Mouse (Mus musculus): ENCODE measurements around the gene Lamc1. TPM values are rescaled to one million over a fixed set of nuclear protein-coding genes. Genes with fewer than 3 reads are reported as not detected.

Gene Lamc1
- polyA plus RNA-seq, 1 experiment from 2014 or later, result 14.5 TPM

DNA sequence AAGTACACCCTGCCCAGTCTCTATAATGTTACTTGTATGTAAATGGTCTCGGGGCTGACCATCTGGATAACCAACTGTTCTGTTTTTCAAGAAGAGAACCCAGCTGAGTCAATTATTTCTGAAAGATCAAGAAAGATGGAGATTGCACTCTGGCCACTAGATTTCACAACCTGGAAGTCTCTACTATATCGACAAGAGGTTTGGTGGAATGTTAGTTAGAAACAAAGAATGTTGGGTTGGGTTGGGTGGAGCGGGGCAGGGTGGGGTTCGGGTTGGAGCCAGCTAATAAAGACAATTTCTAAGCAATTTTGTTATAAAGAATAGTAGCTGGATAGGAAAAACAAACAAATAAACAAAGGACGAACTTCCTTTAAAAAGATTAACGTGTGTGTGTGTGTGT is 62.9 kb downstream of the Lamc1 start:
- Histone ChIP-seq H3K9me3 (no peaks in the 10 kb centered on the region), H3K4me3 (no peak overlapping the region), H3K9ac (replicated peaks) (no peak overlapping the region), H3K4me2 (replicated peaks) (no peak overlapping the region), H3K27ac (replicated peaks) (no peak overlapping the region), H3K4me1 (peaks cover 30% of the 10 kb centered on the region), H3K36me3 (no peaks in the 10 kb centered on the region), H3K27me3 (no peaks in the 10 kb centered on the region)
- WGBS, result 80% methylated on average over 6 of the region's 6 CpGs
- no peak for ATAC-seq (replicated peaks)

DNA sequence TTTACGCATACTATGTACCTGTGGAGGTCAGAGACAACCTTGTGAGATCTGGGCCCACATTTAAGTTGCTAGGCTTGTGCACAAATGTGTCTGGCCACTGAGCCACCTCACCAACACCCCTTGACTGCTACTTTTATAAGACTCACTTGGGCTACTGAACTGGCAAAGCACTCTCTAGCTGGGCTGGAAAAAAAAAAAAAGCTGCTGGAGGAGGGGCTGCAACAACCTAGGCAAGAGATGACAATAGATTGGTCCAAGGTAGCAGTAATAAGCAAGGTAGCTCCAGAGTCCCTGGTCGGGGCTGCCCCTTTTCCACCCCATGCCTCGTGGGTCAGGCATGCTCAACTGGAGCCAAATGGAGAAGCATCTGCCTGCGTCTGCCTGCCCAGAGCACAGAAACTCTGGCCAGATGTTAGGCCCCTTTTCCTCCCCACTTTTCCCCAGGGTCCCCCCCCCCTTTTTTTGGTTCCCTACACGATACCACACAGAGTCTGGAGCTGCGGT is 63.7 kb downstream of the Lamc1 start:
- Histone ChIP-seq H3K4me2 (replicated peaks) (no peak overlapping the region), H3K27ac (replicated peaks) (no peak overlapping the region), H3K9me3 (no peaks in the 10 kb centered on the region), H3K36me3 (no peaks in the 10 kb centered on the region), H3K4me3 (no peak overlapping the region), H3K4me1 (peaks cover 26% of the 10 kb centered on the region), H3K27me3 (no peaks in the 10 kb centered on the region), H3K9ac (replicated peaks) (no peak overlapping the region)
- WGBS, result 93% methylated on average over 6 of the region's 6 CpGs
- no peak for ATAC-seq (replicated peaks)

DNA sequence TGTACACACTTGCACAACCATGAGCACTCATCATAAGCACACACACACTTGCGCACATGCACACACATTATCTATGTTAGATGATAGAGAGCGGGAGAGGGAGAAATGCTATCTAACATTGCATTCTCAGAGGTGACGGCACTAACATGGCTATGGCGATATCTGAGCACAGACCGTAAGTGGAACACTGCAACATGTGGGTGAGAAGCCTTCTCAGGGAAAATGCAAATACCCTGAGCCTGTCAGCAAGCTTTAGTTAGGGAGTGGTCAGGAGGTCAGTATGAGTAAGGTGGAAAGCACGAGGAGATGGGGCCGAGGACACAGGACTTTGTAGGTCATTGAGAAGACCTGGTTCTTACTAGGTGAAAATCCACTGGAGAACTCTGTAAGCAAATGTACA is 64.3 kb downstream of the Lamc1 start:
- no peak for ATAC-seq (replicated peaks)
- Histone ChIP-seq H3K4me1 (peaks cover 23% of the 10 kb centered on the region), H3K27me3 (no peaks in the 10 kb centered on the region), H3K9ac (replicated peaks) (no peak overlapping the region), H3K27ac (replicated peaks) (no peak overlapping the region), H3K4me3 (no peak overlapping the region), H3K36me3 (no peaks in the 10 kb centered on the region), H3K9me3 (no peaks in the 10 kb centered on the region), H3K4me2 (replicated peaks) (no peak overlapping the region)
- WGBS, result over 99% methylated on average over 7 of the region's 7 CpGs

DNA sequence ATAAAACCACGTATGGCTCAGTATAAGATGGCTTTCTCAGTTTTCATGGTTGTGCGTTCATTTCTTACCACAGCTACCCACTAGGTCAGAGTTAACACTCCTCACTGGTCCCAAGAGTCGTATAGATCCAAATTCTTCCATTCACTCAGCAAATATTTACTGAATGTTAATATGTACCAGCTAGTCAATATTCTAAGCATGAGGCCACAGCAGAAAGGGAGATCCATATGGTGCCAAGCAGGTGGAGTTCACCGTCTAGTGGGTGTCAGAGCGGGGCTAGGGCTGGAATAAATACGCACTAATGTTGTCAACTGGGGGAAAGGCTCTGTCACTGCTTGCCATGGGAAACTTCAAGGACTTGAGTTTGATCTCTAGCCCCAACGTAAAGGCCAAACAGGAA is 64.9 kb downstream of the Lamc1 start:
- WGBS, result 81% methylated on average over 7 of the region's 7 CpGs
- no peak for ATAC-seq (replicated peaks)
- Histone ChIP-seq H3K27ac (replicated peaks) (no peak overlapping the region), H3K9me3 (no peaks in the 10 kb centered on the region), H3K9ac (replicated peaks) (no peak overlapping the region), H3K4me1 (peaks cover 23% of the 10 kb centered on the region), H3K4me3 (no peak overlapping the region), H3K27me3 (no peaks in the 10 kb centered on the region), H3K36me3 (no peaks in the 10 kb centered on the region), H3K4me2 (replicated peaks) (no peak overlapping the region)

DNA sequence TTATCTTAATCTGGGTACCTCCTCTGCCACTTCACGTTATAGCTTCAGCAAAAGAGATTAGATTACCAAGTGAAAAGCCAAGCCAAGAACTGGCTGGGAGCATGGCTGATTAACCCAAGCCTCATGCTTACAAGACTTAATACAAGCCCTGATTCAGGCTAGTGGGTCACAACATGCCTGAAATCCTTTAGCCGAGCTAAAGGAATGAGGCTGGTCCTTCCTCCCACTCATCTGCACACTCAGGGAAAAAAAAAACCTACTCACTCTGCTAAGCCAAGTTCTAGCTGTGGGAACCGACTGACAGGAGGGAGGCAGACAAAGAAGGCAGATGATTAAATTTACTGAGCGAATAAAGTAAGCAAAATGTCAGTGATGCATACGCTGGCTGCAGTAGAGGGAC is 65.7 kb downstream of the Lamc1 start:
- WGBS, result 27% methylated on average over 5 of the region's 5 CpGs
- no peaks in the 10 kb centered on the region for H3K9me3 ChIP-seq
- ATAC-seq (replicated peaks), result no peak
- peaks cover 23% of the 10 kb centered on the region for H3K4me1 ChIP-seq
- H3K9ac ChIP-seq (replicated peaks), result no peak overlapping the region
- no peaks in the 10 kb centered on the region for H3K27me3 ChIP-seq
- H3K36me3 ChIP-seq, result no peaks in the 10 kb centered on the region
- H3K27ac ChIP-seq (replicated peaks), result 0 out of 2 replicates have a peak overlapping the region, but pooled peaks have one; percentile 14
- no peak overlapping the region for H3K4me3 ChIP-seq
- no peak overlapping the region for H3K4me2 ChIP-seq (replicated peaks)

DNA sequence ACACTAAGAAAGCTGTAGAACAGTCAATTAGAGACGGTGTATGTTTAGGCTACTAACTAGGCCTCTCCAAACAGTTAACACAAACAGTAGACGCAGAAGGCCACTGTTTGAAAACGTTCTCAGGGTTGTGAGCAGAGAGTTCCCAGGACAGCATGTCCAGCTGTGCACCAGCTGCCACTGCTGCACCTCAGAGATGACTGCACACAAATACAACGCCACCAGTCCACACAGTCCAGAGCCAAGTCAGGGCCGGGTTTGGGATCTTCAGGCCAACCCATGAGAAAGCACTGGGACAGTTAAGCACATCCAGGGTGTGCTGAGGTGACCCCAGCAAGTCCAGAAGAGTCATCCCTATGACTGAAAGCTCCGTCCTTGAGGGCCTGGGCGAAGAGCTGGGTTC is 67.0 kb downstream of the Lamc1 start:
- H3K27me3 ChIP-seq, result no peaks in the 10 kb centered on the region
- no peak overlapping the region for H3K9ac ChIP-seq (replicated peaks)
- H3K4me2 ChIP-seq (replicated peaks), result no peak overlapping the region
- ATAC-seq (replicated peaks), result no peak
- WGBS, result 54% methylated on average over 7 of the region's 7 CpGs
- peaks cover 2% of the 10 kb centered on the region; the same call in 1 of the 2 replicates for H3K36me3 ChIP-seq
- no peak overlapping the region for H3K27ac ChIP-seq (replicated peaks)
- H3K9me3 ChIP-seq, result no peaks in the 10 kb centered on the region
- H3K4me1 ChIP-seq, result peaks cover 23% of the 10 kb centered on the region
- H3K4me3 ChIP-seq, result no peak overlapping the region

DNA sequence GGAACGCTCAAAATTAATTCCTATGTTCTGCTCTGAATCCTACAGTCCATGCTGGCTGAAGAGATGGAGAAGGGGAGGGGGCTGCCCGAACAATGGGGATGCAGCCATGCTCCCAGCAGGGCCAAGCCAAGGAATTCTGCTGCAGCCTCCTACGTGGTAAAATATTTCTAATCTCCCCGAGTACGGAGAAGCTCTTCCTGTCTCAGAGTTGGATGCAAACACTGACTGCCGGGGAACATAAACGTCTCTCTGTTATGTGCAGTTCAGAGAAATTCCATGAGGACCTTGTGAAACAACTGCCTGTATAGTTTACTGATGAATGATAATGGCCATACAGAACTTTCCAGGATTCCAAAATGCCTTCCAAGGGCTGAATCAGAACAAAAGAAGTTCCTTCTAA is 67.5 kb downstream of the Lamc1 start:
- H3K4me3 ChIP-seq, result no peak overlapping the region
- H3K27ac ChIP-seq (replicated peaks), result no peak overlapping the region
- H3K4me1 ChIP-seq, result peaks cover 24% of the 10 kb centered on the region
- peaks cover 2% of the 10 kb centered on the region; the same call in 1 of the 2 replicates for H3K36me3 ChIP-seq
- H3K4me2 ChIP-seq (replicated peaks), result no peak overlapping the region
- H3K9ac ChIP-seq (replicated peaks), result no peak overlapping the region
- no peaks in the 10 kb centered on the region for H3K27me3 ChIP-seq
- no peaks in the 10 kb centered on the region for H3K9me3 ChIP-seq
- no peak for ATAC-seq (replicated peaks)
- 18% methylated on average over 7 of the region's 7 CpGs for WGBS

DNA sequence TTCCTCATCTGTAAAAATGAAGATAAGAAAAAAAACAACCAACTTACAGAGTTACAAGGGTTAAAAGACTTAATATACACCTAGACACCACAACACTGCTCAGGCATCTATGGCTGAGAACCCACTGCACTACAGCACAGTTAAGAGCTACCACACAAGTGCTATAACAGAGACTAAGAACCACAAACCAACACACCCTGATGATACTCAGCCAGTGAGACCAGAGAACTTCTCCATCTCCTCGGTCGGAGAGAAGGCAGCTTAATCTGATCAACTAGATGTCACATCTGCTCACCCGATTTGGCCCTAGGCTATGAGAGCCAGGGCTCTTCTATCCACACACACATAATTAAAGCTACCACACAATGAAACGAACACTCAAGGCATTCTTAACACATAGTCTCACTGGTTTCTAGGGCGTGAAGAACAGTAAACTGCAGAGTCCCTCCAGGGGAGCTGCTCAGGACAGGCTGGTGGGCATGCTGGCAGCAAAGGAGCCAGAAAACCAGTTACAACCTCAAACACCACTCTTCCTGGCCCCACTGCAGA is 72.8 kb downstream of the Lamc1 start:
- Histone ChIP-seq H3K4me3 (no peak overlapping the region), H3K27me3 (no peaks in the 10 kb centered on the region), H3K36me3 (peaks cover 4% of the 10 kb centered on the region; the same call in 1 of the 2 replicates), H3K9ac (replicated peaks) (no peak overlapping the region), H3K27ac (replicated peaks) (no peak overlapping the region), H3K9me3 (no peaks in the 10 kb centered on the region), H3K4me2 (replicated peaks) (no peak overlapping the region), H3K4me1 (peaks cover 6% of the 10 kb centered on the region)
- WGBS, result 58% methylated on average over 5 of the region's 5 CpGs
- no peak for ATAC-seq (replicated peaks)

DNA sequence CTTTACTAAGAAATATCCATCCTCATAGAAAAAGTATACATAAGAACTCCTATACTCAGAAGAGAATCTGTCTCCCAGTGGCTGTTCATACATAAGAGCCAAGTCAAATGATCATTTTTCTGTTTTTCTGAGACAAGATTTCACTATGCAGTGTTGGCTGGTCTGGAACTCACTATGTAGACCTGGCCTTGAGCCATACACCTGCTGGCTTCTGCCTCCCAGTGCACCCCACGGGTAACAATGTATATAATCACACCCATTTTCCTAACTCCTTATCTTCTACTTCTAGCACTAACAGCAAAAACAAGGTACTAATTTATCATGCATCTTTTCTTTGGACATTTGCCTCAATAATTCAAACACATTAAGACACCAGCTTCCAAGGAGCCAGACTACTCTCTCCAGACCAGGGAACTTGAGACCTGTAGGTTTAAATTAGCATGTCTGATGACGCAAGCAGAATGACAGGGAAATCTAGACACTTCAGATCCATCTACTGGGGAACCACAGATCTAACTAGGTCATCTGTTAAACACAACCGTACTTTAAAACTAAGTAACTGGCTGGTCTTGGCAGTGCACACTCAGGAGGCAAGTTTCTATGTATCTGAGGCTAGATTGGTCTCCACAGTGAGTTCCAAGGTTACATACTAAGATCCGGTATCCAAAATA is 79.9 kb downstream of the Lamc1 start:
- H3K27ac ChIP-seq (replicated peaks), result no peak overlapping the region
- H3K27me3 ChIP-seq, result no peaks in the 10 kb centered on the region
- H3K9ac ChIP-seq (replicated peaks), result no peak overlapping the region
- H3K36me3 ChIP-seq, result peaks cover 20% of the 10 kb centered on the region
- H3K4me3 ChIP-seq, result no peak overlapping the region
- H3K9me3 ChIP-seq, result 0 out of 2 replicates have a peak, but pooled peaks cover 5% of the 10 kb centered on the region
- no peak for ATAC-seq (replicated peaks)
- H3K4me1 ChIP-seq, result no peaks in the 10 kb centered on the region
- no peak overlapping the region for H3K4me2 ChIP-seq (replicated peaks)
- whole genome bisulfite sequencing, result 85% methylated on average over 4 of the region's 4 CpGs

DNA sequence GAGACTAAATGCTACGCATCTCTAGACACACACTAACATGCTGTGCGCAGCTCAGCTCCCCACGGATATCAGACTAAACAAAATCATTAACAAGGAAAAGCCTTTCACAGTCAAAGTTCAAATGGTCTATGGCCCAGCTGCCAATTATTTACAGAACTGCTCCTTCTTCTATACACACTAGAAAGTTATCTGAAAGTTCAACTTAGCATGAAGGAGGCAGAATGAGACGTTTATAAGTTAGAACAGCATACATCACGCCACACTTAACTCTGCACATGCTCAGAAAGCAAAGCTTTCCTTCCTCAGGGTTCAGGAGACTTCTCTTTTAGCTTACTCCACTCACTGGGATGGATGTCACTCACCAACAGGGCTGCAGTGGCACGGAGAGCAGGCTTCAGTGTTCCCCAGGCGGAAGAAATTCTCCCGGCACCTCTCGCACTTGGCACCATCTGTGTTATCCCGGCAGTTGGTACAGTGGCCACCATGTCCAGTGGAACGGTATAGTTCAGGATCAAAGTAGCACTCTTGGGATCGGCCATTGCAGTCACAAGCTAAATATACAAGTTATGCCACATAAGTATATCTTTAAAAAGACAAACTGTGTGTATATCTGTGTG is 80.9 kb downstream of the Lamc1 start:
- H3K4me1 ChIP-seq, result no peaks in the 10 kb centered on the region
- 86% methylated on average over 12 of the region's 12 CpGs for WGBS
- 0 out of 2 replicates have a peak, but pooled peaks cover 5% of the 10 kb centered on the region for H3K9me3 ChIP-seq
- no peak for ATAC-seq (replicated peaks)
- no peak overlapping the region for H3K4me3 ChIP-seq
- H3K27ac ChIP-seq (replicated peaks), result no peak overlapping the region
- no peak overlapping the region for H3K9ac ChIP-seq (replicated peaks)
- peaks cover 28% of the 10 kb centered on the region for H3K36me3 ChIP-seq
- no peak overlapping the region for H3K4me2 ChIP-seq (replicated peaks)
- H3K27me3 ChIP-seq, result no peaks in the 10 kb centered on the region

DNA sequence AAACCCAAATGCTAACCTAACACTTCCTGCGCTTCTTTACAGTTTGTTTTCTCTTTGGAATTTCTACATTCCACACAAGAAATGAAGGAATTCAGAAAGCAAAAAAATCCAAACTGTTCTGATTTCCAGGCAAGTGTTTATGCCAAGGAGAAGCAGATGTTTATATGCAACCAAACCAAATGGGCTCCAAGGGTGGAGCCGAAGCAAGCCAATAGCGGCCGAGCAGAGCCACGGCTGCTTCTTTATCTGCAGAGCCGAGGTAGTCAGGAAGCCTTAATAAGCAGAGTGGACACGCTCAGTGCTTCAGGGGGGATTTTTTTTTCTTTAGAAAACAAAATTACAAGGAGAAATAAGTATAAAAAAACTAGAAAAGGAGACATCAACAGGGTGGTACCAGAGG is 91.2 kb downstream of the Lamc1 start:
- Histone ChIP-seq H3K27me3 (no peaks in the 10 kb centered on the region), H3K9ac (replicated peaks) (no peak overlapping the region), H3K4me2 (replicated peaks) (no peak overlapping the region), H3K4me1 (no peaks in the 10 kb centered on the region), H3K27ac (replicated peaks) (no peak overlapping the region), H3K4me3 (no peak overlapping the region), H3K36me3 (peaks cover 21% of the 10 kb centered on the region), H3K9me3 (no peaks in the 10 kb centered on the region)
- no peak for ATAC-seq (replicated peaks)
- 82% methylated on average over 7 of the region's 7 CpGs for WGBS

DNA sequence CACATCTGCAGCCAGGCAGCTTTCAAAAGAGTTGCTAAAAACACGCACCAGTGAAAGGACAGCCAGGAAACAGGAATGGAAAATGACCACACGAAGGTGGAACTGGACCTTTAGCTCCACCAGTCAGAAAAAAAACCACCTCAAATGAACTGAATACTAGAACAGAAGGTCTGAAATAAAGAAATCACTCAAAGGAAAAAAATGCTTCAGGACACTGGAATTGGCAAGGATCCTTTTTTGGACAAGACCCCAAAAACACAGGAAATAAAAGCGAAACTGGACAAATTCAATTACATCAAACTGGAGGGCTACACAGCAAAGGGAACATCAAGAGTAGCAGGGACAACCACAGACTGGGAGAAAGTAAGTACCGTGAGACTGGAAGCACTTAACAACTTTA is 97.0 kb downstream of the Lamc1 start:
- no peak overlapping the region for H3K4me2 ChIP-seq (replicated peaks)
- 56% methylated on average over 4 of the region's 4 CpGs for WGBS

More for the DNA sequence above, 97.0 kb downstream of the Lamc1 start:
- Histone ChIP-seq H3K9me3 (no peaks in the 10 kb centered on the region), H3K4me1 (no peaks in the 10 kb centered on the region), H3K9ac (replicated peaks) (no peak overlapping the region), H3K27me3 (no peaks in the 10 kb centered on the region), H3K27ac (replicated peaks) (no peak overlapping the region), H3K36me3 (peaks cover 17% of the 10 kb centered on the region), H3K4me3 (no peak overlapping the region)
- ATAC-seq (replicated peaks), result no peak

Data from forebrain, embryonic 15.5 days (tissue).